Mouse (Mus musculus) intestine, embryonic 15.5 days (tissue): ENCODE measurements around the gene Mpeg1. TPM values are rescaled to one million over a fixed set of nuclear protein-coding genes. Genes with fewer than 3 reads are reported as not detected.

Experiments
- ATAC-seq: fragments of 200-750 bp; cut with Nextera tagmentation; 2 replicates; pipeline ENCODE4 v1.8.0; 2017; ENCODE audit warnings: moderate TSS enrichment, moderate library complexity
- H3K27ac ChIP-seq: fragments of 300-500 bp; sonication (generic); 2 replicates; pipeline ENCODE4 v1.5.1; 2015; ENCODE audit warnings: mild to moderate bottlenecking, inconsistent platforms
- H3K27me3 ChIP-seq: fragments of 300-500 bp; sonication (generic); replicated peaks from 2 replicates; pipeline ENCODE4 v1.6.1; 2015; ENCODE audit warnings: inconsistent platforms
- H3K36me3 ChIP-seq: fragments of 300-500 bp; sonication (generic); 2 replicates; pipeline ENCODE4 v1.6.1; 2015; ENCODE audit warnings: inconsistent platforms
- H3K4me1 ChIP-seq: fragments of 300-500 bp; sonication (generic); replicated peaks from 2 replicates; pipeline ENCODE4 v1.6.1; 2015; ENCODE audit warnings: inconsistent platforms
- H3K4me2 ChIP-seq: fragments of 300-500 bp; sonication (generic); replicated peaks from 2 replicates; pipeline ENCODE4 v1.6.1; 2015; ENCODE audit warnings: mild to moderate bottlenecking, inconsistent platforms
- H3K4me3 ChIP-seq: fragments of 300-500 bp; sonication (generic); replicated peaks from 2 replicates; pipeline ENCODE4 v1.5.1; 2015; ENCODE audit warnings: inconsistent platforms
- H3K9ac ChIP-seq: fragments of 300-500 bp; sonication (generic); 2 replicates; pipeline ENCODE4 v1.6.1; 2015; ENCODE audit warnings: inconsistent platforms
- H3K9me3 ChIP-seq: fragments of 300-500 bp; sonication (generic); 2 replicates; pipeline ENCODE4 v1.6.1; 2016; ENCODE audit warnings: inconsistent platforms
- WGBS: fragments of 180-500 bp; shearing (Covaris S2); methylation state at CpG from one replicate; pipeline ENCODE4 v1.1.7; 2015; 5-methylcytosine and 5-hydroxymethylcytosine counted together
- polyA plus RNA-seq: library from polyadenylated mRNA; unstranded; fragments of >200 nt; fragmentation: Nextera tagmentation; extraction: Ambion mirVana; gene quantifications from 2 replicates; pipeline ENCODE4 v1.2.1, GENCODE M21; 2015

The Mpeg1 gene
- polyA plus RNA-seq, 1 experiment from 2014 or later, result 0.98 TPM

DNA sequence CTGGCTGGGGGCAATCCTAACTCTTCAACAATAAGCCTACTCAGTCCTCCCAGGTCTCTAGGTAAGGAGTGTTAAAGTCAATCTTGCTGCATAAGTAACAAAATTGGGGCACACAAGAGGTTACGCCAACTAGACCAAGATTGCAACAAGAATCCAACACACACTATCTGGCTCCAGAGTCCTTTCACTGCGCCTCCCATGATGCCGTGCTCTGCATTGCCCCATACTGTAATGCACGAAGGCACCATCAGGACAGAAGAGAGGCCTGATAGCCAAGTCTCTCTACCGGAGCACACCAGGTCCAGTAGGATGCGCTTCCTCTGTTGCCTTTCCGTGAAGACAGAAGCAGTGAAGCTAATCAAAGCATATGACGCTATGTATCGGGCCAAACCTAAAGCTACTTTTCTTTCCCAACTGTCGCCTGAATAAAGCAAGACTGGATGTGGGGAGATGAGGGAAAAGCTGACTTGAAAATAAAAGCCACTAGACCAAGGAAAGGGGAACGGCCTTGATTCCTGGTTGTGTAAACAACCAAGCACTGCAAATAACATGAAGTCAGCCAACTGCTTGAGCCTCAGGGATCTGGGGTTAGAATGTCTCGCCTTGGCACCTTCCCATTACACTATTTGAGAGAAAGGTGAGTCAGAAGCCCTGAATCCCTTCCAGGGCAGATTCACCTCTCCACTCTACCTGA is 27.1 kb downstream of the Mpeg1 start:
- Histone ChIP-seq H3K4me3 (no peak overlapping the region), H3K27me3 (no peaks in the 10 kb centered on the region), H3K9me3 (no peaks in the 10 kb centered on the region), H3K9ac (no peak overlapping the region), H3K36me3 (peaks cover 29% of the 10 kb centered on the region), H3K4me1 (peaks cover 29% of the 10 kb centered on the region), H3K27ac (peak overlapping the region; percentile 94), H3K4me2 (peak overlapping the region; percentile 43)
- WGBS, result 76% methylated on average over 12 of the region's 12 CpGs
- peak; percentile 5; the same call in 1 of the 2 replicates for ATAC-seq

DNA sequence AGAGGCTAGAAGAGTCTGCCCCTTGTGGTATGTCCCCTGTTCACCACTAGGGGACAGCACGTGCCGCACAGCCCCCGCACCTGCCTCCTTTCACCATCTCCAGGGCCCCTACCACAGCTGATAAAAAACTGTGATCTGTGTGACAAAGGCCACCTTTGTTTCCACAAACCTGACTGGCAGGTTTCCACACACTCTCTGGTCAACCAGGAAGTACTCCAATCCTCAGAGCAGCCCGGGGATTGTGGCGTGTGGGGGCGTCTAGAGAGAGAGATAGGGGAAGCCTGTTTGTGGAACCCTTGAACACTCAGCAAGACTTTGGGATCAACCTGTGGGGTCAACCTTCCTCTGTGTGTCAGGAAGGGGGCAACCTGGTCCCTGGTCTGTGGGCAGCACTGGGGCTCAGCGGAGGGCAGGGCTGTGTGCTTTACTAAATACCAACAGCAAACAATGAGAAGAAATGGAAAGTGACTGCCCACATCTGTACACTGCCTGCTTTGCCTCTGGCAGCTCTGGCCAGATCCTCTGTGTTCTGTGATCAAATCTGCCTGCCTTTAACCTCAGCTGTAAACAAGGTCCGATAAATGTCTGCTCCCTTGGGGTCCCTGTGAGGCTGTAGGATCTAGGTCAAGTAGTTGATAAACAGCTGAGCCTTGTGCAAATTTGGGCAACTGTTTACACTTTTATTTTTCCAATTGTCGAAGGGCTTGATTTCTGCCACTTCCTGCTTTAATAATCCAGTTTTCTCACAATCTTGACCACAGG is 27.8 kb downstream of the Mpeg1 start:
- peak overlapping the region; percentile 94 for H3K27ac ChIP-seq
- peaks cover 29% of the 10 kb centered on the region for H3K4me1 ChIP-seq
- peaks cover 23% of the 10 kb centered on the region for H3K36me3 ChIP-seq
- no peak overlapping the region for H3K4me3 ChIP-seq
- peak overlapping the region; percentile 6; the same call in 1 of the 2 replicates for H3K9ac ChIP-seq
- WGBS, result 29% methylated on average over 9 of the region's 9 CpGs
- no peaks in the 10 kb centered on the region for H3K27me3 ChIP-seq
- no peaks in the 10 kb centered on the region for H3K9me3 ChIP-seq
- H3K4me2 ChIP-seq, result peak overlapping the region; percentile 43
- peak; percentile 90 for ATAC-seq

DNA sequence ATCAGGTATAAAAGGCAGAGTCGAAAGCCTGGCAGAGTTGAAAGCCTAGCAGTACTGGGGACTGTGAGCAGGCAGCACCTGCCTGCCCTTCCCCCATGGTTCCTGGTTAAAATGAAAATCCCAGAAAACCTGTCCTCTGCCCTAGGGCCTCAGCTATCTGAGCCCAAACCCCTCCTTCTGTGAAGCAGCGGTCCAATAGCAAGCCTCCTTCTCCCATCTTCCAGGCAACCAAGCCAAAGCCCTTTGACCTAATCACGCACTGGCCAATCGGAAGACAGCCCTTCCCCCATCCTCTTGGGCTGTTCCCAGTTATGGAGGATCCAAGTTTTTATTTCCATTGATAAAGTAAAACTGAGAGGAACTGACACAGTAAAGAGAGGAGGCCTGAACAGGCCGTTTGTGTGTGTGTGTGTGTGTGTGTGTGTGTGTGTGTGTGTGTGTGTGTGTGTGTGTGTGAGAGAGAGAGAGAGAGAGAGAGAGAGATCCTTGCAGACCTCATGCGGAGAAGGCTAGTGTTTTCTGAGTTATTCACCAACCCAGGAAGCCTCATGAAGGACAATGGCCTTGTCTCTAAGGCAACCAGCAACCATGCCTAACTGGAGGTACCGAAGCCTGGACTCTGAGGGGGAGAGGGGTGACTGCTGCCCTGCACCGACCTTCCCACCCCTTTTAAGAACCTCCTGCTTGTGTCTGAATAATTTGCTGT is 28.5 kb downstream of the Mpeg1 start:
- 25% methylated on average over 8 of the region's 8 CpGs for WGBS
- Histone ChIP-seq H3K27me3 (no peaks in the 10 kb centered on the region), H3K4me3 (peak overlapping the region; percentile 14; the same call in 1 of the 2 replicates), H3K4me2 (peak overlapping the region; percentile 43), H3K9ac (no peak overlapping the region), H3K9me3 (no peaks in the 10 kb centered on the region), H3K4me1 (peaks cover 35% of the 10 kb centered on the region), H3K36me3 (peaks cover 23% of the 10 kb centered on the region), H3K27ac (peak overlapping the region; percentile 94)
- peak; percentile 90 for ATAC-seq

DNA sequence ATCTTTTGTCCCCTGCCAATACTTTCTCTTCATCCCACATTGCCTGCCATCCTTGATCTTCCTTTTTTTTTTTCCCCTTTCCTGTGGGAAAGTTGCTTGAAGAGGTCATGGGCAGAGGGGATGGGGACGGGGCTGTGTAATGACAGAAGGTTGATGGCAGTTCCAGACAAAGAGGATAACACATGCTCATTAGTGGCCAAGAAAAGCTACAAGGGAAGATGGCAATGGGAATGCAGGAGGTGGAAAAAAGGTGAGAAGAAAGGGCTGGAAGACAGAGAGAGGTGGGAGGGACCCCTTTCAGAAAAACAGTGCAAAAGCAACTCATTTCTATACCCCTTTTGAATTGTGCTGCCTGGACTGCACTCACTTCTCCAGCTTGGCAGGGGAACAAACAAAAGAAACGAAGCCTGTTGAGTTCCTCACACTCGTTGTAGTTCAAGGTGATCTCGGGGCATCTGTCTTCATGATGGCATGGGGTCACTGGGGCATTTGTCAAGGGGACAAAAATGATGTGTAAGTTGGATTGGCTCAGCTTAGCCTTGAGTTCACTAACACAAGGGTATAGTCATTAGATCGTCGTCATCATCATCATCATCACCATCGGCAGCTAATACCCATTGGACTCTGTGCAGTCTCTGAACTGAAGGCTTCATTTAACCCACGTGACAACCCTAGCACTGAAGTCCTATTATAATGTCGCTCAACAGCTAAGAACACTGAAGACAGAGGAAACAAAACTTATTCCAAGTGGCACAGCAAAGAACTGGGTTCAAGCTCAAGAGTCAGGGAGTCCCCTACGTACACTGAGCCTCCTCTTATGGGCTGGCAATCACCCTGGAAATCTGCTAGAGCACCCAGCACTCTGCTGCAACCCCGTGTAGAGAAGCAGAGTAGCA is 29.3 kb downstream of the Mpeg1 start:
- peak overlapping the region; percentile 14; the same call in 1 of the 2 replicates for H3K4me3 ChIP-seq
- 75% methylated on average over 11 of the region's 11 CpGs for WGBS
- no peak overlapping the region for H3K9ac ChIP-seq
- H3K9me3 ChIP-seq, result no peaks in the 10 kb centered on the region
- H3K27me3 ChIP-seq, result no peaks in the 10 kb centered on the region
- H3K4me1 ChIP-seq, result peaks cover 36% of the 10 kb centered on the region
- ATAC-seq, result no peak
- H3K27ac ChIP-seq, result peak overlapping the region; percentile 94
- peaks cover 23% of the 10 kb centered on the region for H3K36me3 ChIP-seq
- peak overlapping the region; percentile 42 for H3K4me2 ChIP-seq

DNA sequence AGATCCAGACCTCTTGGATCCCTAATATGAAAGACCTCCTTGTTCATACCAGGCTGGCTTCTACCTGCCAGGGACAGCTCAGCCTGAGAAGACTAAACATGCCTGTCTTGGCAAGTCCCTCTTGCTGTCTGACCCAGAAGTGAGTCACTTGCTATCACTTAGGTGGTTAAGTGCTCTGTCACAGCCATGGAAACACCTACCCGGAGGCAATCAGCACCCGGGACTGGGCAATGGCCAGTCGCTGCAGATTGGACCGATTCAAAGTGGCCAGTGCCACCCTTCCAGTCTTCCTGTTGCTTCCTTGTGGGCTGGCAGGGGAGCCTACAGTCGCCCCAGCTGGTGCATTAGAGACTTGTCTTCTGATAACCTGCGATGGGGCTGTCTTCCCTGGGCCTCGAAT is 31.1 kb downstream of the Mpeg1 start:
- no peak overlapping the region for H3K27ac ChIP-seq
- no peak for ATAC-seq
- no peaks in the 10 kb centered on the region for H3K27me3 ChIP-seq
- H3K9me3 ChIP-seq, result no peaks in the 10 kb centered on the region
- H3K4me3 ChIP-seq, result no peak overlapping the region
- WGBS, result 93% methylated on average over 7 of the region's 7 CpGs
- peaks cover 38% of the 10 kb centered on the region for H3K4me1 ChIP-seq
- H3K4me2 ChIP-seq, result no peak overlapping the region
- H3K9ac ChIP-seq, result no peak overlapping the region
- peaks cover 18% of the 10 kb centered on the region for H3K36me3 ChIP-seq

DNA sequence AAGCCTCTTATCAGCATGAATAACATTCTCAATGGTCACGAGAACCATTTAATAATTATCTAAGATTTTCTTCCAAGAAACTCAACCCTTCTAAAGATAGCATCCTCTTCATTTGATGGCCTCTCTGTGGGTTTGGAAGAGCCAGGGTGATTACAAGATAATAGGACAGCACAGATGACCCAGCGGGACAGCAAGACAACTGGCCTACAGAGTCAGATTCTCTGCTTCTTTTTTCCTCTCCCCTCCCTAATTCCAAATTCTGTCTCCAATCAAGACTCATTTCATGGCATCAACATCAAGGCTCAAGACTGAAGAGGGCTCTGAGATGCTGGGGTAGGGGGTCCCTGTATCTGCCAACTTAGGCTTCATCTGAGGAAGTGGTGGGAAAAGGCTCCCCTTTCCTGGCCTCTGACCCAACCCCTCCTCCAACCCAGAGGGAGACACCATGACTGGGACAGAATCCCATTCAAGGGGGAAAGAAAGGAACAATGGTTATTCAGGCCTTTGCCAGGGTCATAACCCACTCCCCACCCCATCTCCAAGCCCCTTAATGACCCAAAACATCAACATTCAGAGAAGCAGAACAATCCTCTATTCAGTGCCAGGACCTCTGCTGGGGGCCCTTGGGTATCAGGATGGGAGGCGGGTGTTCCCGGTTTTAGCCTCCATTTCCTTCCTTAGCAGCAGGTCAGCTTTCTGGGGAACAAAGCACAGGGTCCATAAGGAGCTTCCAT is 33.0 kb downstream of the Mpeg1 start:
- Histone ChIP-seq H3K27me3 (no peaks in the 10 kb centered on the region), H3K9ac (no peak overlapping the region), H3K36me3 (peaks cover 18% of the 10 kb centered on the region), H3K4me2 (no peak overlapping the region), H3K27ac (no peak overlapping the region), H3K4me3 (no peak overlapping the region), H3K4me1 (peaks cover 22% of the 10 kb centered on the region), H3K9me3 (no peaks in the 10 kb centered on the region)
- no peak for ATAC-seq
- WGBS, result 78% methylated on average over 4 of the region's 4 CpGs

DNA sequence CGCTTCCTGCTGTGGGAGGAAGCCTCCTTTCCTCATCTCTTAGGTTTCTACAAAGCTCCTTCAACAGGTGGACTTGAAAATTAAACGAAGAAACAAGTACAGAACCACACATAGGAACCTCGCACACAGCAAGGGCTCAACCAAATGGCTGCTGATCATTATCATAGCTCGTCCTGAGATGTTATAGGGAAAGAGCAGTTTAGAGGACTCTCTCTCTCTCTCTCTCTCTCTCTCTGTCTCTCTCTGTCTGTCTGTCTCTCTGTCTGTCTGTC is 33.5 kb downstream of the Mpeg1 start:
- no peak overlapping the region for H3K4me3 ChIP-seq
- H3K27me3 ChIP-seq, result no peaks in the 10 kb centered on the region
- no peak overlapping the region for H3K9ac ChIP-seq
- ATAC-seq, result no peak
- WGBS, result 76% methylated on average over 4 of the region's 4 CpGs
- H3K36me3 ChIP-seq, result peaks cover 18% of the 10 kb centered on the region
- H3K9me3 ChIP-seq, result no peaks in the 10 kb centered on the region
- H3K4me1 ChIP-seq, result peaks cover 20% of the 10 kb centered on the region
- H3K27ac ChIP-seq, result no peak overlapping the region
- H3K4me2 ChIP-seq, result no peak overlapping the region

DNA sequence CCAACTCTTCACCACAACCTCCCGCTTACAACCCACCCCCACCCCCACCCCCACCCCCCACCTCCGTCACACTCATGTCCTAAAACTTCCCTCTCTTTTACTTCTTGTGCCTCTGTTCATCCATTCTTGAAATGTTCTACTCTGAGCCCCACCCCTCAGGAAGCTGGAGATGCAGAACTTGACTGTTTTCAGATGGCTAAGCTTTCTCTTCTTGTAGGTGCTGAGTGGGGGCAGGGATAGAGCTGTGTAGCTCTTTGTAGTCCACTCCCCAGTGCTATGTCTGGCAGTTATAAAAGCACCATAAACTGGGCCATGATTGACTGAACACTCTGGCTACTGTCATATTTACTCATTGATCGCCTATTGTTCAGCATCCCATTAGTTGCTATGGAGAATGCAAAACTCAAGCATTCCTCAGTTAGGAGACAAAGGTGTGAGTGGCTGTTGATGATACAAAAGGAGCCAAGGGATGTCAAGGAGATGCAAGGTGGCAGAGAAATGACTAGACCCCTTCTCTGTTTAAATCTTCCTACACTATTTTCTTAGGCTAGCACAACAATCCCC is 34.5 kb downstream of the Mpeg1 start:
- H3K9me3 ChIP-seq, result no peaks in the 10 kb centered on the region
- H3K9ac ChIP-seq, result no peak overlapping the region
- WGBS, result 60% methylated on average over 3 of the region's 3 CpGs
- no peak overlapping the region for H3K27ac ChIP-seq
- H3K27me3 ChIP-seq, result no peaks in the 10 kb centered on the region
- H3K36me3 ChIP-seq, result peaks cover 18% of the 10 kb centered on the region
- ATAC-seq, result no peak
- peaks cover 20% of the 10 kb centered on the region for H3K4me1 ChIP-seq
- H3K4me2 ChIP-seq, result no peak overlapping the region
- no peak overlapping the region for H3K4me3 ChIP-seq

DNA sequence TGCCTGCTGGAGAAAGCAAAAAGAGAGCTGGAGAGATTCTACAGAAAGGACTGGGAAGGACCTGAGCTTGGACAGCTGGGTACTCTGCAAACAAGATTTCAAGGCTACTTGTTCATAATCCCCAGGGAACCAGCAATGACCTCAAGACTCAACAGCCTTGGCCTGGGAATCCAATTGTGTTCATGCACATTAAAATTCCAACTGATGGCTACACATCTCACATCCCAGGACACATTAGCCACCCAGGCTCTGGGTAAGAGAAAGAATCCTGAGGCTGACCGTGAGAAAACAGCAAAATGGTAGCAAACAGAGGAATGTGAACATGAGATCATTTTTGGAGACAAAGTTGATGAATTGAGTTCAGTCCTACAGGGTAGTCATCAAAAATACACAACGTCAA is 35.7 kb downstream of the Mpeg1 start:
- peaks cover 9% of the 10 kb centered on the region for H3K36me3 ChIP-seq
- H3K9ac ChIP-seq, result no peak overlapping the region
- no peak for ATAC-seq
- WGBS, result 78% methylated on average over 2 of the region's 2 CpGs
- no peaks in the 10 kb centered on the region for H3K9me3 ChIP-seq
- no peak overlapping the region for H3K4me2 ChIP-seq
- H3K27ac ChIP-seq, result no peak overlapping the region
- no peaks in the 10 kb centered on the region for H3K27me3 ChIP-seq
- no peak overlapping the region for H3K4me3 ChIP-seq
- H3K4me1 ChIP-seq, result peaks cover 19% of the 10 kb centered on the region

DNA sequence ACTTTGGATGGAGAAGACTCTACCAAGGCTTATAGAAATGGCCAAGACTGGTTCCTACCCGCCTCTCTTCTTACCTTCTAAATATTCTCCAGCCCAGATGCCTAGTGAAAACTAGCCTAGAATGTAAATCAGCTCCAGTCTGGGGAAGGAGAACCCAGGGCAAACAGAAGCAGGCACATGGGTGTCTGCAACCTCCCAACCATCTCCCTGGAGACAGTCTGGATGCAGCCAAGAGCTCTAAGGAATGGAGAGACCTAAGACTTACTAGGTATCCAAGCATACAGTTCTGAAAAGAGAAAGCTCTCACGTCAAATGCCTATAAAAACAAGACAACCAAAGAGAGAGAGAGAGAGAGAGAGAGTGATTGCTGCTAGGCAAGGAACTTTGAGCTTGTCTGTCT is 37.3 kb downstream of the Mpeg1 start:
- no peak overlapping the region for H3K4me3 ChIP-seq
- no peaks in the 10 kb centered on the region for H3K36me3 ChIP-seq
- no peaks in the 10 kb centered on the region for H3K27me3 ChIP-seq
- H3K9me3 ChIP-seq, result no peaks in the 10 kb centered on the region
- H3K4me1 ChIP-seq, result peaks cover 19% of the 10 kb centered on the region
- no peak overlapping the region for H3K9ac ChIP-seq
- H3K27ac ChIP-seq, result no peak overlapping the region
- no peak for ATAC-seq
- H3K4me2 ChIP-seq, result no peak overlapping the region
- WGBS, result 86% methylated on average over 2 of the region's 2 CpGs

DNA sequence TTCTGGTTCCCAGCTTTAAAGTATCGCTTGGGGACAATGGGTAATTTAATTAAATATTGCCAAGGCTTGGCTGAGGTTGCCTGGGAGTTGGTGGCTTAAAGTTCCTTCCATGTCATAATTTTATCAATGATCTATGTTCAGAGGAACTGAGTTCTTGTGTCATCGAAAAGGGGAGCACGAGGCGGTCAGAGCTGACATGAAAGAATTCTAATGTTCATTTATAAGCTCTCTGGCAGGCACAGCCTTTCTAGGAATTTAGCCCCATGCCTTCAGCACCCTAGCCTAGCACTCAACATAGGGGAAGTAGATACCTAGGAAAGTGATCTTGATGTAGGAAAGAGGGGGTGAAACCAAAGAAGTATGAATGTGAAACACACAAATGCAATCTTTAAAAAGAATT is 37.7 kb downstream of the Mpeg1 start:
- H3K36me3 ChIP-seq, result no peaks in the 10 kb centered on the region
- H3K9ac ChIP-seq, result no peak overlapping the region
- ATAC-seq, result no peak
- H3K4me2 ChIP-seq, result peak overlapping the region; percentile 82; the same call in 1 of the 2 replicates
- no peak overlapping the region for H3K4me3 ChIP-seq
- H3K27ac ChIP-seq, result no peak overlapping the region
- no peaks in the 10 kb centered on the region for H3K27me3 ChIP-seq
- 78% methylated on average over 4 of the region's 4 CpGs for WGBS
- H3K4me1 ChIP-seq, result peaks cover 19% of the 10 kb centered on the region
- no peaks in the 10 kb centered on the region for H3K9me3 ChIP-seq
